Mouse (Mus musculus) myocyte (in vitro differentiated cells): ENCODE measurements around the gene Vtcn1.

ENCODE experiments used
- CEBPB ChIP-seq: IDR thresholded peaks from 2 replicates; pipeline ENCODE4 v1.6.1; 2011; ENCODE audit warnings: mild to moderate bottlenecking, moderate library complexity; ENCODE audit not compliant: poor library complexity, insufficient read depth, severe bottlenecking
- E2F4 ChIP-seq: IDR thresholded peaks from one replicate; pipeline ENCODE4 v1.6.1; 2011; ENCODE audit warnings: mild to moderate bottlenecking, control low read depth, moderate library complexity; ENCODE audit not compliant: insufficient read depth
- POLR2A ChIP-seq: IDR thresholded peaks from one replicate; pipeline ENCODE4 v1.6.1; 2011; ENCODE audit warnings: low read depth, mild to moderate bottlenecking, control low read depth, moderate library complexity; ENCODE audit not compliant: insufficient read length
- POLR2AphosphoS2 ChIP-seq: IDR thresholded peaks from one replicate; pipeline ENCODE4 v1.6.1; 2011; ENCODE audit warnings: low read depth, control low read depth; ENCODE audit not compliant: insufficient read length
- SRF ChIP-seq: IDR thresholded peaks from one replicate; pipeline ENCODE4 v1.6.1; 2011; ENCODE audit warnings: low read depth; ENCODE audit not compliant: control insufficient read depth, insufficient read length
- TCF12 ChIP-seq: IDR thresholded peaks from one replicate; pipeline ENCODE4 v1.6.1; 2011; ENCODE audit warnings: mild to moderate bottlenecking, control low read depth; ENCODE audit not compliant: poor library complexity, insufficient read depth, severe bottlenecking
- TCF3 ChIP-seq: IDR thresholded peaks from one replicate; pipeline ENCODE4 v1.6.1; 2011; ENCODE audit warnings: low read depth, control low read depth; ENCODE audit not compliant: insufficient read length
- USF1 ChIP-seq: IDR thresholded peaks from one replicate; pipeline ENCODE4 v1.6.1; 2011; ENCODE audit warnings: low read depth, mild to moderate bottlenecking, control low read depth, moderate library complexity

DNA sequence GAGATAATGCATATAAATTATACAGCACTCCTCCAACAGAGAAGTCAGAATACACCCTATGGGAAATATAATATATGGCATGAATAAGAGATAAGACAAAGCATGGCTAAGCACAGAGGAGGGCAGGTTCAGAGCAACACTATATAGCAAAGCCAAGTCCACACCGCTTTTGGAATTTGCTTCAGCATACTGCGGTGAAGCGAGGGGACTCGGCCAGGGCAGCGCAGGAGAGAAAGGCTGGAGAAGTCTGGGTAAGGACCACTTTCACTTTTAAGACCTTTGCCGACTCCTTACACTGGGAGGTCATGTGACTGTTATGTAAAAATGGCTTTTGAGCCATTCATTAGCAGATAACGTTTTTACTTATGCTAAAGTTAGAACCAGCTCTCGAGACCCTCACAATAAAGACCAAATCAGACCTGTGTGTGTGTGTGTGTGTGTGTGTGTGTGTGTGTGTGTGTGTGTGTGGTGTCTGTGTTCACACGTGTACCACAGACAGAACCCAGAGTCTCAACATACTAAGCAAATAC, 95.4 kb downstream of the Vtcn1 start:
- TF ChIP-seq TCF3: no peak
- TF ChIP-seq TCF12: no peak
- TF ChIP-seq POLR2AphosphoS2: no peak
- no peak for TF ChIP-seq POLR2A
- TF ChIP-seq CEBPB: no peak
- no peak for TF ChIP-seq E2F4
- peak; percentile 7 for TF ChIP-seq USF1
- TF ChIP-seq SRF: no peak
